Mouse (Mus musculus): ENCODE measurements around the gene Gm49358.

GRCm38 (mm10) chr10:86763672-86764071 lies at the start of gene Gm49358:
- TF ChIP-seq POLR2A (IDR thresholded peaks at IDR 0.05; ENCODE audit: low read depth, low read length) (no peak), CTCF (IDR thresholded peaks at IDR 0.05; ENCODE audit: extremely low read depth, insufficient read length, insufficient replicate concordance, low read depth, low read length) (no peak)
